Mouse (Mus musculus) forebrain, embryonic 14.5 days (tissue): Measurements from ENCODE around the gene Gemin2. TPM values are rescaled to one million over a fixed set of nuclear protein-coding genes. Genes with fewer than 3 reads are reported as not detected.
"Not testable (repeated sequence)": the region's sequence is repeated elsewhere in the genome, so short reads cannot be mapped to it uniquely, and the experiment has no call there.

Experiments used
- ATAC-seq: fragments of 200-750 bp; cut with Nextera tagmentation; 2 replicates; pipeline ENCODE4 v1.8.0; 2017; ENCODE audit warnings: mild to moderate bottlenecking, moderate library complexity
- DNase-seq: peaks from one replicate; pipeline ENCODE4 v3.0.0-alpha.2; 2015; ENCODE audit warnings: low spot score
- H3K27ac ChIP-seq: fragments of 300-500 bp; sonication (generic); 2 replicates; pipeline ENCODE4 v1.5.1; 2014; ENCODE audit warnings: low read depth, mild to moderate bottlenecking, control low read depth, low read length, moderate library complexity
- H3K27me3 ChIP-seq: fragments of 300-500 bp; sonication (generic); replicated peaks from 2 replicates; pipeline ENCODE4 v1.6.1; 2014; ENCODE audit warnings: low read length, control low read depth, mixed read lengths; ENCODE audit not compliant: control insufficient read depth, insufficient read depth
- H3K36me3 ChIP-seq: fragments of 300-500 bp; sonication (generic); 2 replicates; pipeline ENCODE4 v1.6.1; 2014; ENCODE audit warnings: low read length, control low read depth; ENCODE audit not compliant: control insufficient read depth, insufficient read depth
- H3K4me1 ChIP-seq: fragments of 300-500 bp; sonication (generic); 2 replicates; pipeline ENCODE4 v1.6.1; 2014; ENCODE audit warnings: antibody characterized with exemption, low read length, control low read depth; ENCODE audit not compliant: control insufficient read depth, insufficient read depth
- H3K4me2 ChIP-seq: fragments of 300-500 bp; sonication (generic); 2 replicates; pipeline ENCODE4 v1.6.1; 2014; ENCODE audit warnings: mild to moderate bottlenecking, control low read depth, low read length
- H3K4me3 ChIP-seq: fragments of 300-500 bp; sonication (generic); 2 replicates; pipeline ENCODE4 v1.5.1; 2014; ENCODE audit warnings: low read depth, low read length, control low read depth
- H3K9ac ChIP-seq: fragments of 300-500 bp; sonication (generic); 2 replicates; pipeline ENCODE4 v1.6.1; 2014; ENCODE audit warnings: mild to moderate bottlenecking, low read length, control low read depth, moderate library complexity
- H3K9me3 ChIP-seq: fragments of 300-500 bp; sonication (generic); replicated peaks from 2 replicates; pipeline ENCODE4 v1.6.1; 2016; ENCODE audit warnings: low read length, control low read depth, mixed read lengths; ENCODE audit not compliant: control insufficient read depth
- WGBS: fragments of 180-500 bp; shearing (Covaris S2); extraction: QIAGEN DNeasy Blood & Tissue Kit; methylation state at CpG from one replicate; pipeline ENCODE4 v1.1.7; 2014; 5-methylcytosine and 5-hydroxymethylcytosine counted together
- polyA plus RNA-seq: library from polyadenylated mRNA; unstranded; fragments of >200 nt; fragmentation: Nextera tagmentation; extraction: Ambion mirVana; gene quantifications from 2 replicates; pipeline ENCODE4 v1.2.1, GENCODE M21; 2014

Gene Gemin2
- polyA plus RNA-seq, 1 experiment from 2014 or later, result 13.5 TPM

- Histone ChIP-seq H3K4me2 (no peak overlapping the region), H3K4me1 (no peaks in the 10 kb centered on the region), H3K9me3 (no peaks in the 10 kb centered on the region), H3K27ac (no peak overlapping the region), H3K36me3 (peaks cover 38% of the 10 kb centered on the region; the same call in 1 of the 2 replicates), H3K27me3 (no peaks in the 10 kb centered on the region), H3K4me3 (no peak overlapping the region), H3K9ac (no peak overlapping the region)
- no peak for ATAC-seq
- 93% methylated on average over 3 of the region's 3 CpGs for WGBS
- no peak for DNase-seq
These were observed 39.3 kb downstream of the Gemin2 start for GRCm38 (mm10) chr12:59052470-59052869.

DNA sequence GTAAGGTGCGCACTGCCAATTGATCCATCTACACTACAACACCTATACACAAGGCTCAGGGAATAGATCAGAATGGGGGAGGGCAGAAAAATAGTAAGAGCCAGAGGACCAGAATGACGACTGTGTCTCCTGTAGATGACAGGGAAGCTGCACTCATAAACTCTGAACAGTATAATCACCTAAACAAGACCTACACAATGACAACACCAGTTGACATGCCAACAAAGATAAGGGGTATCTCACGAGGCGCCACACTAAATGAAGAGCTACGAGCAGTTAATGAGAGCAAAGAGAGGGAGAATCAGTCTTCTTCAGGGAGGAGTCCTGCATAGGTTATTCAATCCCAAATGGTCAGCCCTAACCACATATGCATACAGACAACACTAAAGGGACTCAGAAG lies 40.0 kb downstream of the Gemin2 start:
- 91% methylated on average over 5 of the region's 5 CpGs for WGBS
- no peaks in the 10 kb centered on the region for H3K4me1 ChIP-seq
- no peak for DNase-seq
- H3K9me3 ChIP-seq, result no peaks in the 10 kb centered on the region
- peaks cover 35% of the 10 kb centered on the region; the same call in 1 of the 2 replicates for H3K36me3 ChIP-seq
- no peak overlapping the region for H3K4me2 ChIP-seq
- ATAC-seq, result no peak
- no peaks in the 10 kb centered on the region for H3K27me3 ChIP-seq
- H3K27ac ChIP-seq, result no peak overlapping the region
- H3K4me3 ChIP-seq, result no peak overlapping the region
- no peak overlapping the region for H3K9ac ChIP-seq

DNA sequence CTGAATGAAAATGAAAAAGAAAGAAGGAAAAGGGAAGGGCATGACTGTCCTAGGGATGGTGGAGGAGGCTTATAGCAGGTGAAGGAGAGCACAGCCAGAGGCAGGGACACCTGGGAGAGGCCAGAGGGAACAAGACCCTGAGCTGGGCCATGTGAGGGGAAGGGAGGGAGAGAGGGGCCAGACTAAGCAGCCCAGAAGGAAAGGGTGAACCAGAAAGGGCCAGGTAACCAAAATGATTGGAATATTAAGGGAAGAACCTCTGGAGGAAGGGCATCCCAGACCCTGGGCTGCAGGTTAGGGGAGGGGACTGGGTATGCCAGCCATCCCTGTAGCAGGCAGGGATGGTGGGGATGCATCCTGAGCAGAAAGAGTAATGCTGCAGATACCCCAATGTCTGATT lies 40.8 kb downstream of the Gemin2 start:
- no peak overlapping the region for H3K9ac ChIP-seq
- H3K4me3 ChIP-seq, result no peak overlapping the region
- H3K27ac ChIP-seq, result no peak overlapping the region
- no peak for DNase-seq
- peaks cover 28% of the 10 kb centered on the region; the same call in 1 of the 2 replicates for H3K36me3 ChIP-seq
- H3K4me2 ChIP-seq, result no peak overlapping the region
- ATAC-seq, result no peak
- H3K4me1 ChIP-seq, result no peaks in the 10 kb centered on the region
- H3K9me3 ChIP-seq, result no peaks in the 10 kb centered on the region
- H3K27me3 ChIP-seq, result no peaks in the 10 kb centered on the region

- Histone ChIP-seq H3K27ac (no peak overlapping the region), H3K27me3 (no peaks in the 10 kb centered on the region), H3K9ac (no peak overlapping the region), H3K9me3 (no peaks in the 10 kb centered on the region), H3K36me3 (peaks cover 18% of the 10 kb centered on the region; the same call in 1 of the 2 replicates), H3K4me3 (no peak overlapping the region), H3K4me2 (no peak overlapping the region), H3K4me1 (peaks cover 9% of the 10 kb centered on the region)
- WGBS, result 84% methylated on average over 4 of the region's 4 CpGs
- ATAC-seq, result no peak
- no peak for DNase-seq
These were observed 42.1 kb downstream of the Gemin2 start for GRCm38 (mm10) chr12:59055196-59055850.

DNA sequence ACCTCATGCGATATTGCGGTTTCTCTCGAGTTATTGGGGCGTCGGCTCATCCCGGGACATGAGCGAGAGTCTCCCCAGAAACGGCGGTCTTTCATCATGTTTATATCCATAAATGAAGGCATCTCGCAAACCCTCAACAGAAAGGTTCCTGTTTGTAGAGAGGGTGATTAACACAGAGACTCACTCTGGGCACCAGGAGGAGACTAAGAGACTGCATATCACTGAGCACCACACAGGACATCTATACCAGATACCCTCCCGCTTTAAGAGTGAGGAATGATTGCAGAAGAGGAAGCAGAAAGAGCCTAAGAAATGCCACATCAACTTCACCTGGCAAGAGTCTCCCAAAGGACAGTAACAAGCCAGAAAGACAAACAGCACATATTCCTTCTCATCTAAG lies 43.0 kb downstream of the Gemin2 start:
- Histone ChIP-seq H3K4me1 (peaks cover 9% of the 10 kb centered on the region), H3K9me3 (no peaks in the 10 kb centered on the region), H3K27me3 (no peaks in the 10 kb centered on the region), H3K4me2 (no peak overlapping the region), H3K36me3 (peaks cover 14% of the 10 kb centered on the region; the same call in 1 of the 2 replicates), H3K27ac (no peak overlapping the region), H3K4me3 (no peak overlapping the region), H3K9ac (no peak overlapping the region)
- no peak for DNase-seq
- ATAC-seq, result no peak
- 97% methylated on average over 11 of the region's 11 CpGs for WGBS

DNA sequence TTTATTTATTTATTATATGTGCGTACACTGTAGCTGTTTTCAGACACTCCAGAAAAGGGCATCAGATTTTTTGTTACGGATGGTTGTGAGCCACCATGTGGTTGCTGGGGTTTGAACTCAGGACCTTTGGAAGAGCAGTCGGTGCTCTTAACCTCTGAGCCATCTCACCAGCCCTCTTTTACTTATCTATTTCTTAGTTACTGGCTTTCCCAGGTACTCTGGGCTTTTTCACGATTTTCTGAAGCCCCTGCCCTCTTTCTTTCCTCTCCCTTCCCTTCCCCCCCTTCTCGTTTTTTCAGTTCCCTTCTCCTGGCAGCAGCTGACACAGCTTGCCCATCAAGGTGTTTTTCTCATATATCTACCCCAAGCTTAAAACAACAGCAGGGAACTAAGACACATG lies 45.0 kb downstream of the Gemin2 start:
- not testable (repeated sequence) for H3K27me3 ChIP-seq, H3K9ac ChIP-seq, ATAC-seq, H3K9me3 ChIP-seq, DNase-seq, H3K27ac ChIP-seq, H3K4me3 ChIP-seq, H3K4me1 ChIP-seq
- H3K4me2 ChIP-seq, result 0 out of 2 replicates have a peak overlapping the region, but pooled peaks have one; percentile 5
- peaks cover 11% of the 10 kb centered on the region; the same call in 1 of the 2 replicates for H3K36me3 ChIP-seq
- WGBS, result 84% methylated on average over 5 of the region's 5 CpGs

- peak overlapping the region; percentile 89; the same call in 1 of the 2 replicates for H3K27ac ChIP-seq
- H3K36me3 ChIP-seq, result peaks cover 3% of the 10 kb centered on the region; the same call in 1 of the 2 replicates
- H3K27me3 ChIP-seq, result no peaks in the 10 kb centered on the region
- peak; percentile 16 for DNase-seq
- peak overlapping the region; percentile 80 for H3K4me2 ChIP-seq
- H3K4me1 ChIP-seq, result peaks cover 9% of the 10 kb centered on the region
- 63% methylated on average over 4 of the region's 4 CpGs for WGBS
- peak overlapping the region; percentile 59 for H3K4me3 ChIP-seq
- H3K9me3 ChIP-seq, result no peaks in the 10 kb centered on the region
- no peak for ATAC-seq
- peak overlapping the region; percentile 91 for H3K9ac ChIP-seq
These were observed 47.1 kb downstream of the Gemin2 start for GRCm38 (mm10) chr12:59060322-59060721.

DNA sequence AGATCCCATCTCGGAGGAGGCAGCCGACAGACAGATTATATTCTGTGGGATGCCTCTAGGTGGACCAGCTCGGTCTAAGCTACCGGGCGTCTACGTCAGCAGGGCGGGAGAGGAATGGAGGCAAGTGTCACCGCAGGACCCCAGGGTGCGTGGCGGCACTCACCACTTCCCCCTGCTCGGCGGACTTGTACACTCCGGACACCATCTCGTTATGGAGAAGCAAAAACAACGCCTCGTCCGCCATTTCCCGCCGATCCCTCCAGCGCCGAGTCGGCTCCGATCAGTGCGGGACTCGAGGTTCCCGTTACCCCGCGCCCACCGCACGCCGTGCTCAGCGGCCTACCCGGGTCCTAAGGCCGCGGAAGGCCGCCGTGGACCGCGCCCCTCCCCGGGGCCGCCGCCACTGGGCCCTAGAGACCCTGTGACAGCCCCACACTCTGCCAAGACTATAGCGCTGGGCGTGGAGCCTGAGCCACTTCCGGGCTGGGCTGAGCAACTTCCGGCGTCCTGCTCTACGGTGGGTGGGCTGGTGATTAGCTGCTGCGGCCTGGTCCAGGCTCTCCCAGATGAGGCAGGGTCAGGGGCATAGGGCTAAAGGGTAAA lies 47.9 kb downstream of the Gemin2 start, which contains the start of gene Trappc6b:
Trappc6b (minus strand) TSS at position 480 of the 603 bp plus-strand sequence.
- DNase-seq (peak; percentile 87), ATAC-seq (peak; percentile 98)
- peak within 1 kb of the TSS; percentile 80 for H3K4me2 ChIP-seq
- under 1% methylated on average over 47 of the region's 49 CpGs for WGBS
- peaks cover 3% of the 10 kb centered on the region; the same call in 1 of the 2 replicates for H3K36me3 ChIP-seq
- peak within 1 kb of the TSS; percentile 89 for H3K27ac ChIP-seq
- H3K4me3 ChIP-seq, result peak within 1 kb of the TSS; percentile 59
- no peaks in the 10 kb centered on the region for H3K27me3 ChIP-seq
- H3K4me1 ChIP-seq, result peaks cover 11% of the 10 kb centered on the region
- no peaks in the 10 kb centered on the region for H3K9me3 ChIP-seq
- peak within 1 kb of the TSS; percentile 91 for H3K9ac ChIP-seq

DNA sequence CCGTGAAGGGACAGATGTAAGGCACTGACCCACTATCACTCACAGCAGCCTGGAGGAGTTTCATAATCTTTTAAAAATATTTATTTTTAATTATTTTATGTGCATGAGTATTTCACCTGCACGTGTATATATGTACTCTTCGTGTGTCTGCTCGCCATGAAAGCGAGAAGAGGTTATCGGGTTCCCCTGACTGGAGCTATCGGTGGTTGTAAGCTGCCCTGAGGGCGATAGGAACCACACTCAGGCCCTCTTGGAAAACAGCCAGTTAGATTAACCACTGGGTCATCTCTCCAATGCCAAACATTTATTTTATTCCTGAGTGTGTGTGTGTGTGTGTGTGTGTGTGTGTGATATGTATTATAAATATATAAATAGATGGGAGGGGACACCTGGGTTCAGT lies 51.6 kb downstream of the Gemin2 start:
- no peaks in the 10 kb centered on the region for H3K27me3 ChIP-seq
- ATAC-seq (no peak), DNase-seq (no peak)
- H3K9me3 ChIP-seq, result no peaks in the 10 kb centered on the region
- H3K36me3 ChIP-seq, result peaks cover 17% of the 10 kb centered on the region
- H3K4me1 ChIP-seq, result peaks cover 12% of the 10 kb centered on the region
- H3K27ac ChIP-seq, result no peak overlapping the region
- H3K4me3 ChIP-seq, result no peak overlapping the region
- no peak overlapping the region for H3K4me2 ChIP-seq
- H3K9ac ChIP-seq, result no peak overlapping the region
- WGBS, result 90% methylated on average over 8 of the region's 8 CpGs
